Mouse (Mus musculus) cerebellum, adult 2 months (tissue): ENCODE results near the gene Oard1. TPM values are rescaled to one million over a fixed set of nuclear protein-coding genes. Genes with fewer than 3 reads are reported as not detected.

Source experiments
- DNase-seq, 2 experiments: peaks; one replicate each; pipeline ENCODE4 v3.0.0; 2021
- H3K27ac ChIP-seq: fragments of 200-500 bp; 2 replicates; pipeline ENCODE4 v1.5.1; 2012; ENCODE audit warnings: low read length, control low read depth, inconsistent platforms; ENCODE audit not compliant: insufficient read depth
- H3K27me3 ChIP-seq: fragments of 200-500 bp; 2 replicates; pipeline ENCODE4 v1.6.1; 2012; ENCODE audit warnings: inconsistent platforms, mild to moderate bottlenecking, low read length, moderate library complexity; ENCODE audit not compliant: control insufficient read depth, insufficient read depth
- H3K4me1 ChIP-seq: fragments of 200-500 bp; 2 replicates; pipeline ENCODE4 v1.6.1; 2011; ENCODE audit warnings: low read length; ENCODE audit not compliant: control insufficient read depth, insufficient read depth
- H3K4me3 ChIP-seq: fragments of 200-500 bp; replicated peaks from 2 replicates; pipeline ENCODE3; 2011; ENCODE audit warnings: mild to moderate bottlenecking, low read depth, low read length, control low read depth; ENCODE audit not compliant: insufficient read depth
- CTCF ChIP-seq: fragments of 200-500 bp; IDR thresholded peaks from 2 replicates; pipeline ENCODE4 v1.5.1; 2011; ENCODE audit warnings: low read depth, mild to moderate bottlenecking, control low read depth, low read length, moderate library complexity, borderline replicate concordance; ENCODE audit not compliant: insufficient read depth
- POLR2A ChIP-seq: fragments of 200-500 bp; IDR thresholded peaks from 2 replicates; pipeline ENCODE4 v1.6.1; 2011; ENCODE audit warnings: low read length, control low read depth, borderline replicate concordance; ENCODE audit not compliant: insufficient read depth
- WGBS: fragments of 180-500 bp; shearing (Covaris S2); methylation state at CpG from one replicate; pipeline ENCODE4 v1.1.7; 2018; 5-methylcytosine and 5-hydroxymethylcytosine counted together
- polyA plus RNA-seq: library from polyadenylated mRNA; depleted of rRNA; stranded (reverse); fragments of >200 nt; gene quantifications from 2 replicates; pipeline ENCODE4 v1.2.3, GENCODE M21; 2012

Gene Oard1
- polyA plus RNA-seq, 1 experiment, result 27.4 TPM

GRCm38 (mm10) chr17:48371621-48372020 is 38.2 kb upstream of the Oard1 start:
- Histone ChIP-seq H3K4me3 (no peak overlapping the region), H3K27me3 (no peaks in the 10 kb centered on the region; the same call in 1 of the 2 replicates), H3K4me1 (no peaks in the 10 kb centered on the region), H3K27ac (no peak overlapping the region)
- no peak for TF ChIP-seq POLR2A
- no peak for TF ChIP-seq CTCF
- no peak for DNase-seq

DNA sequence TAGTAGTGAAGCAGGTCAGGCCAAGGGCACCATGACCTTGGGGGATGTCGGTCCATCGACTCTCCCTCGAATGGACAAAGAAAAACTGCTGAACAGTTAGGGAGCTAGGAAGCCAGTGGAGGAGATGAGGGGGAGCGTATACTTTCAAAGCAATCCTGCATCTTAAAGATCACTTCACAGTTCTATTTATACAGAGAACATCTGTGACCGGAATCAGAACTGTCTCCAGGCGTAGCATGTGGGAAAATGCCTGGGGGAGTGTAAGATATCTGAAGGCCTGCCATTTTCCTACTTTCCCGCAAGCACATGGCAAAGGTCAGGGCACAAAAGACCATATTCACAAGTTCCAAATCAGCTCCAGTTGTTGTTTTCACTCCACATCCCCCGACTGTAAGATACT is 36.8 kb upstream of the Oard1 start:
- DNase-seq, result no peak
- 82% methylated on average over 8 of the region's 8 CpGs for WGBS
- Histone ChIP-seq H3K27me3 (no peaks in the 10 kb centered on the region), H3K4me3 (no peak overlapping the region), H3K27ac (no peak overlapping the region), H3K4me1 (no peaks in the 10 kb centered on the region)
- TF ChIP-seq POLR2A (no peak), CTCF (no peak)

DNA sequence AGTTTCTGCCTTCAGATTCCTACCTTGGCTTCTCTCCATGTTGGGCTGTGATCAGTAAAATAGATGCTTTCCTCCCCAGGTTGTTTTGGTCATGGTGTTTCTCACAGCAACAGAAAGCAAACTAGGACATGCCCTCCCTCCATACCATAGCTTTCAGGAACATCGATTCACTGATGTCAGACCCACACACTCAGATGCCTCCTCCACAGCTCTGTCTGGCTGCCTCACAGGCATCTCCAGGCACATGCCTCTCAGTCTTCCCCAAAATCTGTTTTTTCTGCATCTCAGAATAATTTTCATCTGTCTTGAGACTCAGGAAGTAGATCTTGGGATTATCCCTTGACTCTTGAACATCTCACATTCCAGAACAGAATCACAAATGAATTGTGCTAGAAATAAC is 33.7 kb upstream of the Oard1 start:
- Histone ChIP-seq H3K4me3 (no peak overlapping the region), H3K27me3 (no peaks in the 10 kb centered on the region), H3K4me1 (no peaks in the 10 kb centered on the region), H3K27ac (no peak overlapping the region)
- 86% methylated on average over 1 of the region's 1 CpGs for WGBS
- DNase-seq, result no peak
- TF ChIP-seq POLR2A (no peak), CTCF (no peak)

- no peak overlapping the region for H3K4me3 ChIP-seq
- H3K27ac ChIP-seq, result no peak overlapping the region
- no peaks in the 10 kb centered on the region for H3K27me3 ChIP-seq
- H3K4me1 ChIP-seq, result no peaks in the 10 kb centered on the region
- no peak for DNase-seq
- TF ChIP-seq POLR2A (no peak), CTCF (no peak)
Measured at GRCm38 (mm10) chr17:48379050-48379449, 30.8 kb upstream of the Oard1 start.

- no peak overlapping the region for H3K4me3 ChIP-seq
- H3K27me3 ChIP-seq, result no peaks in the 10 kb centered on the region
- TF ChIP-seq POLR2A (no peak), CTCF (no peak)
- WGBS, result 53% methylated on average over 2 of the region's 2 CpGs
- no peaks in the 10 kb centered on the region for H3K4me1 ChIP-seq
- no peak for DNase-seq
- H3K27ac ChIP-seq, result no peak overlapping the region
Measured at GRCm38 (mm10) chr17:48385786-48386461, 23.9 kb upstream of the Oard1 start.

DNA sequence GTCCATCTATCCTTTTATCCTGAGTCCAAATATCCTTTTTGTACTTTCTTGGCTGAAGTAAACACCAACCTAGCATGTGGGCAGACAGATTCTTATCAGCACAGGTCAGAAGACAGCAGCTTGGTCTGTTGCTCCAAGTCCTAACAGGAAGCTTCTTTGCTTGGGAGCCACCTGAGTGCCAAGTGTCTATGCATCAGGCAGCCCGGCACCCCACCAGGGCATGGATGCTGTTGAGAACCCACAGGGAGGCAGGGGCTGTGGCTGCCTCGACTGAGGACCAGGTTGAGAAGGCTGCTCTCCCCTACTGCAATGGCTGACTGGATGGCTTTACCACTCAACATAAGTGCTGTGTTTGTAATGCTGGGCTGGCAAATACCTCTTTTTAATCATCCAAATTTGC is 21.1 kb upstream of the Oard1 start:
- H3K27ac ChIP-seq, result no peak overlapping the region
- TF ChIP-seq POLR2A, result no peak
- no peak for TF ChIP-seq CTCF
- WGBS, result 72% methylated on average over 2 of the region's 2 CpGs
- no peaks in the 10 kb centered on the region for H3K4me1 ChIP-seq
- no peak overlapping the region for H3K4me3 ChIP-seq
- H3K27me3 ChIP-seq, result no peaks in the 10 kb centered on the region
- no peak for DNase-seq

- WGBS, result 94% methylated on average over 5 of the region's 5 CpGs
- H3K27ac ChIP-seq, result no peak overlapping the region
- no peak for TF ChIP-seq CTCF
- no peak for TF ChIP-seq POLR2A
- no peaks in the 10 kb centered on the region for H3K4me1 ChIP-seq
- H3K4me3 ChIP-seq, result no peak overlapping the region
- DNase-seq, result no peak
- no peaks in the 10 kb centered on the region for H3K27me3 ChIP-seq
Measured at GRCm38 (mm10) chr17:48389442-48389841, 20.4 kb upstream of the Oard1 start.

- TF ChIP-seq CTCF, result no peak
- no peak for TF ChIP-seq POLR2A
- no peak for DNase-seq
- Histone ChIP-seq H3K4me3 (no peak overlapping the region), H3K27ac (no peak overlapping the region), H3K4me1 (no peaks in the 10 kb centered on the region), H3K27me3 (no peaks in the 10 kb centered on the region)
- WGBS, result 83% methylated on average over 5 of the region's 5 CpGs
Measured at GRCm38 (mm10) chr17:48391446-48391845, 18.4 kb upstream of the Oard1 start.

DNA sequence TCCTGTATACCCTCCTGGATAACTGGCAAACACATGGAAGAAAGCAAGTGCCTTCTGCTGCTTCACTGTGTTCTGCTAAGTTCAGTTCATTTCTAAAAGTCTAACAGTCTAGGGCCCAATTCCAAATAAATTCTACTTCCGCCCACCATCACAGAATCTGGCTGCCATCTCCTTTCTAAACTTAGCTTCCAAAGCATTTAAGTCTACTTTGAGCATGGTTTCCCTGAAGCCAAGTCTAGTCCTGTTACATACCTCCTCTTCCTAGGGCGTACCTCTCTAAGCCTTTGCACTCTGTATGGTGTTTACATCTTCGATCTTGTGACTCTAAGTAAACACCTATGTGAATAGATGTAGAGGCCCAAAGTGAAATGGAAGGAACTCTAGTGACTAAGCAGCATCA is 17.2 kb upstream of the Oard1 start:
- Histone ChIP-seq H3K4me3 (no peak overlapping the region), H3K4me1 (no peaks in the 10 kb centered on the region), H3K27ac (no peak overlapping the region), H3K27me3 (no peaks in the 10 kb centered on the region)
- no peak for DNase-seq
- TF ChIP-seq CTCF, result no peak
- TF ChIP-seq POLR2A, result no peak
- WGBS, result 97% methylated on average over 3 of the region's 3 CpGs
